Comparison of ENCODE assay signal across 17 mouse cellular contexts in genomic region chr5:25211872-25212271, GRCm38 (mm10). TPM values are rescaled to one million over a fixed set of nuclear protein-coding genes. Genes with fewer than 3 reads are reported as not detected.
DNase-seq lines count a peak whose midpoint lies in the region.
"Had no signal": no experiment of that assay in that cellular context is flagged by ENCODE, and none has a peak within 500 bp of the region (broad histone marks: within the 10 kb centered on the region; RNA-seq: fewer than 3 reads in every experiment).

No protein-coding gene starts in this region.

- peak; percentile 28 for DNase-seq in layer of hippocampus, adult 11-12 months (ENCODE audit: low spot score)
- DNase-seq in layer of hippocampus, postnatal 10 days (ENCODE audit: low spot score in 2 of 2) = no peak
- DNase-seq in right cerebral cortex, adult 18-20 months = peak; percentile 40
- no peak for DNase-seq in right cerebral cortex, postnatal 36 days (ENCODE audit: low spot score in 2 of 2)
- DNase-seq in layer of hippocampus, adult 9-11 months = peak; percentile 53
- DNase-seq in cerebellum, adult 9-11 months = no peak
- no peak for DNase-seq in lung, postnatal 36 days
- DNase-seq: adrenal gland, adult 8-10 months; adrenal gland, postnatal 36 days; cerebellum, adult 11-12 months; cerebellum, adult 9-10 months; cerebellum, postnatal 36 days; gastrocnemius, postnatal 10 days; heart, adult 2 months; heart, postnatal 14 days had no signal

RNA-seq across cellular contexts. Expression of gene Galnt11, which starts 9.8 kb away (rescaled TPM):
- total RNA-seq in layer of hippocampus, postnatal 10 days (2021) = 10 to 100 TPM; 43.8 to 44.0 TPM

RNA-seq across cellular contexts. Expression of gene E130116L18Rik, which starts 11.1 kb away (rescaled TPM):
- total RNA-seq in layer of hippocampus, postnatal 10 days (2021) = not detected
- total RNA-seq: adrenal gland, adult 8-10 months; adrenal gland, postnatal 36 days; ES-E14; gastrocnemius, postnatal 10 days; gastrocnemius, postnatal 4 days; heart, adult 2 months; heart, postnatal 14 days had no signal

RNA-seq across cellular contexts. Expression of gene Galntl5, which starts 30.6 kb away (rescaled TPM):
- total RNA-seq in layer of hippocampus, postnatal 10 days (2021) = not detected
- total RNA-seq: adrenal gland, adult 8-10 months; adrenal gland, postnatal 36 days; ES-E14; gastrocnemius, postnatal 10 days; gastrocnemius, postnatal 4 days; heart, adult 2 months; heart, postnatal 14 days had no signal

Comparison
In these comparisons a context has a peak if more than half of its experiments do, and no peak if none do; other contexts are left out.
1. DNase-seq: peak in layer of hippocampus, adult 11-12 months (single experiment), right cerebral cortex, adult 18-20 months (single experiment) and layer of hippocampus, adult 9-11 months (single experiment); none in layer of hippocampus, postnatal 10 days (0 of 2), right cerebral cortex, postnatal 36 days (0 of 2), cerebellum, adult 9-11 months (single experiment) and lung, postnatal 36 days (single experiment).